Mouse (Mus musculus): Measurements from ENCODE around the gene Cep72.

DNA sequence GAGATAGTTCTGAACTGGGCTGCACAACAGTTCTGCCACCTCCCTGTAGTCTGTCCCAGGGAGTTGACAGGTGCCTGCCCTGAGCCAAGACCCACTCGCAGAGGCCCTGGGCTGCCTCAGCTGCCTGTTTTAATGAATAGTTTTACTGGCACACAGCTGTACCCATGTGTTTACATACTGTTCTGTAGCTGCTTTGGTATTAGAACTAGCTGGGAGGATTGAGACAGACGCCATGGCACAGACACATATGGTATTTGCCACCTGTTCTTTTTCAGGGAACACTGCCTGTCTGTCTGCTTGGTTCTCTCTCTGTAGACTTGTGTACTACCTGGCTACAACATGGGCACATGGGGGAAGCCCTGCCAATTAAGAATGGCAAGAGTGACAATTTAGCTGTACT, 27.3 kb downstream of the Cep72 start:
- no peak for TF ChIP-seq POLR2A (IDR thresholded peaks at IDR 0.05; ENCODE audit: insufficient read depth, low read depth, low read length)
- TF ChIP-seq CTCF (IDR thresholded peaks at IDR 0.05; ENCODE audit: insufficient read depth, low read depth, low read length), result no peak

All from olfactory bulb, adult 2 months (tissue).